Mouse (Mus musculus): ENCODE results near the gene Gm45140. TPM values are rescaled to one million over a fixed set of nuclear protein-coding genes. Genes with fewer than 3 reads are reported as not detected.
"Not testable (repeated sequence)": the region's sequence is repeated elsewhere in the genome, so short reads cannot be mapped to it uniquely, and the experiment has no call there.

Gm45140 gene
- total RNA-seq, 1 experiment from 2014 or later, result 25.1 TPM

- ATAC-seq (replicated peaks; ENCODE audit: low read depth, poor library complexity, severe bottlenecking), result no peak
Observed at GRCm38 (mm10) chr6:87779174-87780165, 56.1 kb downstream of the Gm45140 start.

GRCm38 (mm10) chr6:87778294-87779173, 57.1 kb downstream of the Gm45140 start:
- peak; percentile 50 for ATAC-seq (replicated peaks; ENCODE audit: low read depth, poor library complexity, severe bottlenecking)

GRCm38 (mm10) chr6:87777842-87778241, 57.8 kb downstream of the Gm45140 start, which contains the start of gene Gp9:
TSS of gene Gp9 (plus strand) at chr6:87778072.
- peak; percentile 61 for ATAC-seq (replicated peaks; ENCODE audit: low read depth, poor library complexity, severe bottlenecking)

- ATAC-seq (replicated peaks; ENCODE audit: low read depth, poor library complexity, severe bottlenecking), result no peak
Observed at GRCm38 (mm10) chr6:87776663-87777062, 58.9 kb downstream of the Gm45140 start.

GRCm38 (mm10) chr6:87775588-87776245, 59.9 kb downstream of the Gm45140 start:
- ATAC-seq (replicated peaks; ENCODE audit: low read depth, poor library complexity, severe bottlenecking), result peak; percentile 81

- ATAC-seq (replicated peaks; ENCODE audit: low read depth, poor library complexity, severe bottlenecking), result no peak
Observed at GRCm38 (mm10) chr6:87774909-87775308, 60.7 kb downstream of the Gm45140 start.

- ATAC-seq (replicated peaks; ENCODE audit: low read depth, poor library complexity, severe bottlenecking), result no peak
Observed at GRCm38 (mm10) chr6:87774466-87774865, 61.1 kb downstream of the Gm45140 start.

GRCm38 (mm10) chr6:87770626-87771025, 65.0 kb downstream of the Gm45140 start:
- peak; percentile 95 for ATAC-seq (replicated peaks; ENCODE audit: low read depth, poor library complexity, severe bottlenecking)

- ATAC-seq (replicated peaks; ENCODE audit: low read depth, poor library complexity, severe bottlenecking), result not testable (repeated sequence)
Observed at GRCm38 (mm10) chr6:87764296-87764695, 71.3 kb downstream of the Gm45140 start.

- peak; percentile 74; the same call in 1 of the 2 replicates for ATAC-seq (replicated peaks; ENCODE audit: low read depth, poor library complexity, severe bottlenecking)
Observed at GRCm38 (mm10) chr6:87763376-87764280, 72.0 kb downstream of the Gm45140 start.

- no peak for ATAC-seq (replicated peaks; ENCODE audit: low read depth, poor library complexity, severe bottlenecking)
Observed at GRCm38 (mm10) chr6:87762161-87762560, 73.4 kb downstream of the Gm45140 start.

- ATAC-seq (replicated peaks; ENCODE audit: low read depth, poor library complexity, severe bottlenecking), result no peak
Observed at GRCm38 (mm10) chr6:87759850-87760249, 75.7 kb downstream of the Gm45140 start.

GRCm38 (mm10) chr6:87759404-87759803, 76.2 kb downstream of the Gm45140 start:
- no peak for ATAC-seq (replicated peaks; ENCODE audit: low read depth, poor library complexity, severe bottlenecking)

- no peak for ATAC-seq (replicated peaks; ENCODE audit: low read depth, poor library complexity, severe bottlenecking)
Observed at GRCm38 (mm10) chr6:87756896-87757295, 78.7 kb downstream of the Gm45140 start.

GRCm38 (mm10) chr6:87755196-87755595, 80.4 kb downstream of the Gm45140 start:
- ATAC-seq (replicated peaks; ENCODE audit: low read depth, poor library complexity, severe bottlenecking), result no peak

GRCm38 (mm10) chr6:87751574-87751973, 84.0 kb downstream of the Gm45140 start:
- ATAC-seq (replicated peaks; ENCODE audit: low read depth, poor library complexity, severe bottlenecking), result no peak

GRCm38 (mm10) chr6:87750184-87750910, 85.2 kb downstream of the Gm45140 start:
- peak; percentile 44 for ATAC-seq (replicated peaks; ENCODE audit: low read depth, poor library complexity, severe bottlenecking)

GRCm38 (mm10) chr6:87748531-87748930, 87.1 kb downstream of the Gm45140 start:
- no peak for ATAC-seq (replicated peaks; ENCODE audit: low read depth, poor library complexity, severe bottlenecking)

All from common myeloid progenitor, adult 5-6 weeks (primary cell).